Mouse (Mus musculus): ENCODE results near the gene Gm13696.
"Not testable (repeated sequence)": the region's sequence is repeated elsewhere in the genome, so short reads cannot be mapped to it uniquely, and the experiment has no call there.

The Gm13696 gene

GRCm38 (mm10) chr2:83972823-83973222 lies at the start of gene Gm13696:
Gene Gm13696 (plus strand): TSS chr2:83973123.
- in situ Hi-C loops (cut with MboI; ENCODE audit: unreplicated experiment in 2 of 2) = not testable (repeated sequence)

GRCm38 (mm10) chr2:83929478-83930088 lies 43.3 kb upstream of the Gm13696 start:
- in situ Hi-C loops (cut with MboI; ENCODE audit: unreplicated experiment in 2 of 2) = no loop called here

- in situ Hi-C loops (cut with MboI; ENCODE audit: unreplicated experiment in 2 of 2) = no loop called here
These were observed 32.0 kb upstream of the Gm13696 start, which contains the start of gene Zswim2 for GRCm38 (mm10) chr2:83940931-83941361. Gene Zswim2 (minus strand): TSS chr2:83941228.

GRCm38 (mm10) chr2:83941378-83941777 lies 31.5 kb upstream of the Gm13696 start:
- in situ Hi-C loops (cut with MboI; ENCODE audit: unreplicated experiment in 2 of 2) = no loop called here

GRCm38 (mm10) chr2:83941792-83942191 lies 31.1 kb upstream of the Gm13696 start:
- in situ Hi-C loops (cut with MboI; ENCODE audit: unreplicated experiment in 2 of 2) = no loop called here

- in situ Hi-C loops (cut with MboI; ENCODE audit: unreplicated experiment in 2 of 2) = not testable (repeated sequence)
These were observed 17.5 kb upstream of the Gm13696 start, which contains the start of gene Gm13698 for GRCm38 (mm10) chr2:83955393-83955792. Gene Gm13698 (plus strand): TSS chr2:83955693.

- in situ Hi-C loops (cut with MboI; ENCODE audit: unreplicated experiment in 2 of 2) = not testable (repeated sequence)
These were observed 11.7 kb upstream of the Gm13696 start, which contains the start of gene Gm13693 for GRCm38 (mm10) chr2:83961203-83961602. Gene Gm13693 (plus strand): TSS chr2:83961503.

GRCm38 (mm10) chr2:83967013-83967412 lies 5.9 kb upstream of the Gm13696 start, which contains the start of gene Gm13695:
Gene Gm13695 (plus strand): TSS chr2:83967313.
- in situ Hi-C loops (cut with MboI; ENCODE audit: unreplicated experiment in 2 of 2) = not testable (repeated sequence)

- in situ Hi-C loops (cut with MboI; ENCODE audit: unreplicated experiment in 2 of 2) = not testable (repeated sequence)
These were observed 5.7 kb downstream of the Gm13696 start, which contains the start of gene Gm13694 for GRCm38 (mm10) chr2:83978633-83979032. Gene Gm13694 (plus strand): TSS chr2:83978933.

GRCm38 (mm10) chr2:83984443-83984842 lies 11.5 kb downstream of the Gm13696 start, which contains the start of gene Gm13697:
Gene Gm13697 (plus strand): TSS chr2:83984743.
- in situ Hi-C loops (cut with MboI; ENCODE audit: unreplicated experiment in 2 of 2) = not testable (repeated sequence)

- in situ Hi-C loops (cut with MboI; ENCODE audit: unreplicated experiment in 2 of 2) = not testable (repeated sequence)
These were observed 17.3 kb downstream of the Gm13696 start, which contains the start of gene Gm13691 for GRCm38 (mm10) chr2:83990253-83990652. Gene Gm13691 (plus strand): TSS chr2:83990553.

- in situ Hi-C loops (cut with MboI; ENCODE audit: unreplicated experiment in 2 of 2) = not testable (repeated sequence)
These were observed 20.8 kb downstream of the Gm13696 start for GRCm38 (mm10) chr2:83993639-83994255.

- in situ Hi-C loops (cut with MboI; ENCODE audit: unreplicated experiment in 2 of 2) = not testable (repeated sequence)
These were observed 21.6 kb downstream of the Gm13696 start for GRCm38 (mm10) chr2:83994526-83994925.

GRCm38 (mm10) chr2:84008913-84009312 lies 36.0 kb downstream of the Gm13696 start:
- in situ Hi-C loops (cut with MboI; ENCODE audit: unreplicated experiment in 2 of 2) = loop anchor here (25.0 kb wide), 6 partner anchors 222 to 1922 kb away; partner anchors contain the start of genes Calcrl (in 2 of the 2), P2rx3 (in 1 of the 2), Ssrp1 (in 1 of the 2) and Tnks1bp1 (in 1 of the 2)

- in situ Hi-C loops (cut with MboI; ENCODE audit: unreplicated experiment in 2 of 2) = loop anchor here (25.0 kb wide), 6 partner anchors 223 to 1923 kb away; partner anchors contain the start of genes Calcrl (in 2 of the 2), P2rx3 (in 1 of the 2), Ssrp1 (in 1 of the 2) and Tnks1bp1 (in 1 of the 2)
These were observed 36.9 kb downstream of the Gm13696 start for GRCm38 (mm10) chr2:84009818-84010217.

GRCm38 (mm10) chr2:84014572-84014971 lies 41.6 kb downstream of the Gm13696 start:
- in situ Hi-C loops (cut with MboI; ENCODE audit: unreplicated experiment in 2 of 2) = loop anchor here (25.0 kb wide), 6 partner anchors 227 to 1927 kb away; partner anchors contain the start of genes Calcrl (in 2 of the 2), P2rx3 (in 1 of the 2), Ssrp1 (in 1 of the 2) and Tnks1bp1 (in 1 of the 2)

- in situ Hi-C loops (cut with MboI; ENCODE audit: unreplicated experiment in 2 of 2) = loop anchor here (25.0 kb wide), 6 partner anchors 229 to 1929 kb away; partner anchors contain the start of genes Calcrl (in 2 of the 2), P2rx3 (in 1 of the 2), Ssrp1 (in 1 of the 2) and Tnks1bp1 (in 1 of the 2)
These were observed 43.4 kb downstream of the Gm13696 start for GRCm38 (mm10) chr2:84016291-84016690.

- in situ Hi-C loops (cut with MboI; ENCODE audit: unreplicated experiment in 2 of 2) = loop anchor here (25.0 kb wide), 6 partner anchors 231 to 1931 kb away; partner anchors contain the start of genes Calcrl (in 2 of the 2), P2rx3 (in 1 of the 2), Ssrp1 (in 1 of the 2) and Tnks1bp1 (in 1 of the 2)
These were observed 45.4 kb downstream of the Gm13696 start for GRCm38 (mm10) chr2:84018330-84018729.

- in situ Hi-C loops (cut with MboI; ENCODE audit: unreplicated experiment in 2 of 2) = loop anchor here (25.0 kb wide), 6 partner anchors 232 to 1932 kb away; partner anchors contain the start of genes Calcrl (in 2 of the 2), P2rx3 (in 1 of the 2), Ssrp1 (in 1 of the 2) and Tnks1bp1 (in 1 of the 2)
These were observed 46.8 kb downstream of the Gm13696 start for GRCm38 (mm10) chr2:84019519-84020305.

Data from v-Abl transformed pro-B cells (cell line).